Comparison of ENCODE assay signal across 9 mouse cellular contexts in the genomic region with DNA sequence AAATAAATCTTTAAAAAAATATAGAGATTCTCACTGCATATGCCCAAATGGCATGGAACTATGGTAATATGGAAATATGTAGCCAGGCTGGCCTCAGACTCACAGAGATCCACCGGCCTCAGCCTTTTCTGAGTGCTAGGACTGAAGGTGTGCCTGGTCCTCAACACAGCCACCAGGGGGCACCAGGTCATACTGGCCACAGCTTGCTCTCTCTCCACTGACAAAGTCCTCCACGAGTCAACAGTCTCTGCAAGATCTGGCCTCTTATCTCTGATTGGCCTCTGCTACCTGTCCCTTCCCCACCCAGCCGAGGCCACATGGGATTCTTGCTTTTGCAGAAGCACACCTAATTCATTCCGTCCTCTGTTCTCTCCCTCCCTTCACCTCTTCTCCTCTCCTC. TPM values are rescaled to one million over a fixed set of nuclear protein-coding genes. Genes with fewer than 3 reads are reported as not detected.
A peak's percentile ranks its signal among the peaks of the same experiment; 100 is the strongest.
DNase-seq lines count a peak whose midpoint lies in the region; ATAC-seq lines count a peak whose summit lies in the region.
"Had no signal": no experiment of that assay in that cellular context is flagged by ENCODE, and none has a peak within 500 bp of the region (broad histone marks: within the 10 kb centered on the region; RNA-seq: fewer than 3 reads in every experiment).

No protein-coding gene starts in this region.

- no peaks in the 10 kb centered on the region for H3K27me3 ChIP-seq in hindbrain, embryonic 10.5 days (ENCODE audit: insufficient read depth, poor library complexity, severe bottlenecking)
- H3K27me3 ChIP-seq in hindbrain, embryonic 14.5 days (ENCODE audit: control insufficient read depth, insufficient read depth, low read length) = no peaks in the 10 kb centered on the region
- no peaks in the 10 kb centered on the region for H3K27me3 ChIP-seq in embryonic facial prominence, embryonic 12.5 days
- H3K27me3 ChIP-seq in intestine, embryonic 14.5 days (replicated peaks; ENCODE audit: control insufficient read depth, insufficient read depth, low read length) = no peaks in the 10 kb centered on the region
- H3K27me3 ChIP-seq in lung, embryonic 15.5 days = no peaks in the 10 kb centered on the region

- H3K4me1 ChIP-seq in hindbrain, embryonic 10.5 days (replicated peaks) = no peaks in the 10 kb centered on the region
- no peaks in the 10 kb centered on the region for H3K4me1 ChIP-seq in hindbrain, embryonic 14.5 days (replicated peaks; ENCODE audit: control insufficient read depth, insufficient read depth, low read length)
- no peaks in the 10 kb centered on the region for H3K4me1 ChIP-seq in embryonic facial prominence, embryonic 12.5 days
- no peaks in the 10 kb centered on the region for H3K4me1 ChIP-seq in intestine, embryonic 14.5 days (replicated peaks; ENCODE audit: control insufficient read depth, insufficient read depth, low read length)
- H3K4me1 ChIP-seq in lung, embryonic 15.5 days = no peaks in the 10 kb centered on the region

- no peak overlapping the region for H3K9ac ChIP-seq in hindbrain, embryonic 14.5 days
- H3K9ac ChIP-seq in embryonic facial prominence, embryonic 12.5 days = no peak overlapping the region
- H3K9ac ChIP-seq in intestine, embryonic 14.5 days (ENCODE audit: low read length) = no peak overlapping the region
- H3K9ac ChIP-seq in lung, embryonic 15.5 days = no peak overlapping the region

- no peak overlapping the region for H3K4me2 ChIP-seq in hindbrain, embryonic 14.5 days (replicated peaks)
- H3K4me2 ChIP-seq in embryonic facial prominence, embryonic 12.5 days (replicated peaks) = no peak overlapping the region
- no peak overlapping the region for H3K4me2 ChIP-seq in intestine, embryonic 14.5 days (ENCODE audit: low read length)
- H3K4me2 ChIP-seq in lung, embryonic 15.5 days = no peak overlapping the region

- H3K9me3 ChIP-seq in hindbrain, embryonic 10.5 days = peaks cover 6% of the 10 kb centered on the region
- no peaks in the 10 kb centered on the region for H3K9me3 ChIP-seq in hindbrain, embryonic 14.5 days (ENCODE audit: control insufficient read depth, low read length)
- 0 out of 2 replicates have a peak, but pooled peaks cover under 1% of the 10 kb centered on the region for H3K9me3 ChIP-seq in embryonic facial prominence, embryonic 12.5 days
- H3K9me3 ChIP-seq in intestine, embryonic 14.5 days (ENCODE audit: control insufficient read depth, low read length) = no peaks in the 10 kb centered on the region
- no peaks in the 10 kb centered on the region for H3K9me3 ChIP-seq in lung, embryonic 15.5 days

- H3K36me3 ChIP-seq in hindbrain, embryonic 10.5 days = peaks cover 2% of the 10 kb centered on the region
- H3K36me3 ChIP-seq in hindbrain, embryonic 14.5 days (replicated peaks; ENCODE audit: control insufficient read depth, insufficient read depth) = no peaks in the 10 kb centered on the region
- H3K36me3 ChIP-seq in embryonic facial prominence, embryonic 12.5 days = no peaks in the 10 kb centered on the region
- no peaks in the 10 kb centered on the region for H3K36me3 ChIP-seq in intestine, embryonic 14.5 days (ENCODE audit: control insufficient read depth, insufficient read depth, low read length)
- H3K36me3 ChIP-seq in lung, embryonic 15.5 days = no peaks in the 10 kb centered on the region

- 45% methylated on average over 4 of the region's 4 CpGs for WGBS in hindbrain, embryonic 10.5 days
- 44% methylated on average over 4 of the region's 4 CpGs for WGBS in hindbrain, embryonic 14.5 days
- 39% methylated on average over 4 of the region's 4 CpGs for WGBS in embryonic facial prominence, embryonic 12.5 days
- WGBS in intestine, embryonic 14.5 days = 30% methylated on average over 4 of the region's 4 CpGs
- WGBS in lung, embryonic 15.5 days = 22% methylated on average over 4 of the region's 4 CpGs

- peak; percentile 36 for DNase-seq in hindbrain, embryonic 10.5 days (ENCODE audit: low spot score)
- no peak for DNase-seq in hindbrain, embryonic 14.5 days (ENCODE audit: low spot score)
- peak; percentile 37 for DNase-seq in Muller cell, postnatal 12 days (ENCODE audit: inconsistent ontology term)
- peak; percentile 67 for DNase-seq in intestine, embryonic 14.5 days (ENCODE audit: low spot score)
- peak; percentile 40 to 70 for DNase-seq in spleen, adult 18-20 months
- DNase-seq in frontal cortex, postnatal 25 days (ENCODE audit: low spot score in 2 of 2) = no peak

- no peak overlapping the region for H3K4me3 ChIP-seq in hindbrain, embryonic 10.5 days
- H3K4me3 ChIP-seq in hindbrain, embryonic 14.5 days (replicated peaks; ENCODE audit: low read length) = no peak overlapping the region
- no peak overlapping the region for H3K4me3 ChIP-seq in embryonic facial prominence, embryonic 12.5 days
- H3K4me3 ChIP-seq in intestine, embryonic 14.5 days (ENCODE audit: low read depth, low read length) = no peak overlapping the region
- H3K4me3 ChIP-seq in lung, embryonic 15.5 days = no peak overlapping the region

- no peak overlapping the region for H3K27ac ChIP-seq in hindbrain, embryonic 10.5 days
- no peak overlapping the region for H3K27ac ChIP-seq in hindbrain, embryonic 14.5 days
- no peak overlapping the region for H3K27ac ChIP-seq in embryonic facial prominence, embryonic 12.5 days
- H3K27ac ChIP-seq in intestine, embryonic 14.5 days (ENCODE audit: low read depth) = no peak overlapping the region
- no peak overlapping the region for H3K27ac ChIP-seq in lung, embryonic 15.5 days

- no peak for ATAC-seq in hindbrain, embryonic 14.5 days (ENCODE audit: low FRiP score)
- ATAC-seq in embryonic facial prominence, embryonic 12.5 days (ENCODE audit: insufficient number of reproducible peaks, insufficient read depth, low FRiP score, low TSS enrichment) = peak; percentile 47; the same call in 1 of the 2 replicates
- no peak; the same call in 1 of the 2 replicates for ATAC-seq in intestine, embryonic 14.5 days (replicated peaks; ENCODE audit: low FRiP score, low TSS enrichment, low read depth)
- peak; percentile 58; the same call in 1 of the 2 replicates for ATAC-seq in lung, embryonic 15.5 days (ENCODE audit: borderline replicate concordance, extremely low read depth, low FRiP score, low TSS enrichment)

RNA-seq across cellular contexts. Expression of a gene that starts 7.7 kb away (rescaled TPM):
- polyA plus RNA-seq in hindbrain, embryonic 10.5 days (2016; fragmentation: Nextera tagmentation; extraction: Ambion mirVana) = 902 and 1,086 TPM in 2 replicates
- 1,554 and 1,615 TPM in 2 replicates for polyA plus RNA-seq in hindbrain, embryonic 14.5 days (2014; fragmentation: Nextera tagmentation; extraction: Ambion mirVana)
- 1,124 and 1,186 TPM in 2 replicates for polyA plus RNA-seq in embryonic facial prominence, embryonic 12.5 days (2016; fragmentation: Nextera tagmentation; extraction: Ambion mirVana)
- 802 and 852 TPM in 2 replicates for polyA plus RNA-seq in intestine, embryonic 14.5 days (2014; fragmentation: Nextera tagmentation; extraction: Ambion mirVana)
- 774 and 832 TPM in 2 replicates for polyA plus RNA-seq in lung, embryonic 15.5 days (2015; fragmentation: Nextera tagmentation; extraction: Ambion mirVana)

RNA-seq across cellular contexts. Expression of a gene that starts 16.0 kb away (rescaled TPM):
- 170 and 182 TPM in 2 replicates for polyA plus RNA-seq in hindbrain, embryonic 10.5 days (2016; fragmentation: Nextera tagmentation; extraction: Ambion mirVana)
- polyA plus RNA-seq in hindbrain, embryonic 14.5 days (2014; fragmentation: Nextera tagmentation; extraction: Ambion mirVana) = 113 and 114 TPM in 2 replicates
- polyA plus RNA-seq in embryonic facial prominence, embryonic 12.5 days (2016; fragmentation: Nextera tagmentation; extraction: Ambion mirVana) = 184 and 196 TPM in 2 replicates
- 182 and 190 TPM in 2 replicates for polyA plus RNA-seq in intestine, embryonic 14.5 days (2014; fragmentation: Nextera tagmentation; extraction: Ambion mirVana)
- 188 and 189 TPM in 2 replicates for polyA plus RNA-seq in lung, embryonic 15.5 days (2015; fragmentation: Nextera tagmentation; extraction: Ambion mirVana)

RNA-seq across cellular contexts. Expression of a gene that starts 37.5 kb away (rescaled TPM):
- 12.1 and 12.5 TPM in 2 replicates for polyA plus RNA-seq in hindbrain, embryonic 10.5 days (2016; fragmentation: Nextera tagmentation; extraction: Ambion mirVana)
- 5.6 and 6.6 TPM in 2 replicates for polyA plus RNA-seq in hindbrain, embryonic 14.5 days (2014; fragmentation: Nextera tagmentation; extraction: Ambion mirVana)
- 17.0 and 20.4 TPM in 2 replicates for polyA plus RNA-seq in embryonic facial prominence, embryonic 12.5 days (2016; fragmentation: Nextera tagmentation; extraction: Ambion mirVana)
- polyA plus RNA-seq in intestine, embryonic 14.5 days (2014; fragmentation: Nextera tagmentation; extraction: Ambion mirVana) = 37.7 and 38.6 TPM in 2 replicates
- polyA plus RNA-seq in lung, embryonic 15.5 days (2015; fragmentation: Nextera tagmentation; extraction: Ambion mirVana) = 82.9 and 89.9 TPM in 2 replicates

RNA-seq across cellular contexts. Expression of a gene that starts 47.5 kb away (rescaled TPM):
- polyA plus RNA-seq in hindbrain, embryonic 10.5 days (2016; fragmentation: Nextera tagmentation; extraction: Ambion mirVana) = not detected in 2 replicates
- polyA plus RNA-seq in hindbrain, embryonic 14.5 days (2014; fragmentation: Nextera tagmentation; extraction: Ambion mirVana) = 0.41 TPM in 1 of 2 replicates, not detected in the other
- polyA plus RNA-seq in embryonic facial prominence, embryonic 12.5 days (2016; fragmentation: Nextera tagmentation; extraction: Ambion mirVana) = not detected in 2 replicates
- not detected in 2 replicates for polyA plus RNA-seq in intestine, embryonic 14.5 days (2014; fragmentation: Nextera tagmentation; extraction: Ambion mirVana)
- not detected in 2 replicates for polyA plus RNA-seq in lung, embryonic 15.5 days (2015; fragmentation: Nextera tagmentation; extraction: Ambion mirVana)
- polyA plus RNA-seq: neural tube, embryonic 14.5 days had no signal

RNA-seq across cellular contexts. Expression of a gene that starts 50.1 kb away (rescaled TPM):
- not detected in 2 replicates for polyA plus RNA-seq in hindbrain, embryonic 10.5 days (2016; fragmentation: Nextera tagmentation; extraction: Ambion mirVana)
- not detected in 2 replicates for polyA plus RNA-seq in hindbrain, embryonic 14.5 days (2014; fragmentation: Nextera tagmentation; extraction: Ambion mirVana)
- polyA plus RNA-seq in embryonic facial prominence, embryonic 12.5 days (2016; fragmentation: Nextera tagmentation; extraction: Ambion mirVana) = 0.09 TPM in 1 of 2 replicates, not detected in the other
- polyA plus RNA-seq in intestine, embryonic 14.5 days (2014; fragmentation: Nextera tagmentation; extraction: Ambion mirVana) = not detected in 2 replicates
- polyA plus RNA-seq in lung, embryonic 15.5 days (2015; fragmentation: Nextera tagmentation; extraction: Ambion mirVana) = not detected in 2 replicates
- polyA plus RNA-seq: neural tube, embryonic 14.5 days had no signal

Comparison
In these comparisons a context has a peak if more than half of its experiments do, and no peak if none do; other contexts are left out.
1. DNase-seq: peak in hindbrain, embryonic 10.5 days (single experiment), Muller cell, postnatal 12 days (single experiment), intestine, embryonic 14.5 days (single experiment) and spleen, adult 18-20 months (2 of 2); none in hindbrain, embryonic 14.5 days (single experiment) and frontal cortex, postnatal 25 days (0 of 2).
2. ATAC-seq: peak in embryonic facial prominence, embryonic 12.5 days (single experiment) and lung, embryonic 15.5 days (single experiment); none in hindbrain, embryonic 14.5 days (single experiment) and intestine, embryonic 14.5 days (single experiment).